Mouse (Mus musculus) layer of hippocampus, postnatal 25 days (tissue): ENCODE measurements at regions not wholly inside any gene's neighbourhood (a gene's known extent, or its start where the extent isn't known, plus 50 kb on each side); places are given as distances from the start of the nearest gene placed in this dataset.

Experiments used
- DNase-seq, 2 experiments: peaks; one replicate each; pipeline ENCODE4 v3.0.0; 2022; ENCODE audit warnings: mixed read lengths in 2 of 2, low spot score in 1 of 2; ENCODE audit errors: extremely low spot score in 1 of 2

DNA sequence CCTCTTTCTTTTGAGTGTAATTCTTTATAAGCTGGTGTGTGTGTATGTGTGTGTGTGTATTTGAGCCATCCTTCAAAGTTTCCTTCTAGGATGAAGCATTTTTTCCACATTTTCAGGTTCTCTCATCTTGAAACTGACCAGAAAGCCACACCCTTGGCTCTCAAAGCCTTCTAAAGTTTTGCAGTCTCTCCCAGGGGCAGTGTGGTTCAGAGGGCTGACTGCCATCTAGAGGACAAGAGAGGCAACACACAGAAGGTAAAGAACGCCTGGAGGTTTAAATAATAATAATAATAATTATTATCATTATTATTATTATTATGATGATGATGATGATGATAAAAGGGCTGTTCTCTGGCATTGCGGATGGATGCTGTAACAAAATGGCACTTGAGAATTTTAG, 655.7 kb downstream of the Cdk5rap2 start:
- peak in 1 of 2 experiments; percentile 30 for DNase-seq

DNA sequence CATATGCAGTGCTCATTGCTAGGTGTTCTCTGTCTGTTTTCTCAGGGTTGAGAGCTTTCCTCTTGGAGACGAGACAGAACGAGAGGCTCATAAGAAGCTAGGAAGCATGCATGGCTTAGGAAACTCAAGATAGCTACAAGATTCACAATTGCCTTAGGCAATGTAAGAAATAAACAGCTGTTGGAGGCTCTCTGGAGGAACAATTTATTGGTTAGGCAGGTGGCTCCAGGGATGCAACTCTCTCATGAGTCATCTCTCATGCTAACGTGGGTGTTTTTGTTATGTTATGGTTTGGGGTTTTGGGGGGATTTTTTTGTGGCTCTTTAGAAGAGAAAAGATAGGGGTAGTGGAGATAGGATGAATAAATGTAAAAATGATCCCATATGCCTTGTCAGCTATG, 657.2 kb downstream of the Cdk5rap2 start:
- no peak for DNase-seq

- DNase-seq, result no peak
Observed at GRCm38 (mm10) chr4:69739833-69740510, 670.3 kb downstream of the Cdk5rap2 start.
